Mouse (Mus musculus) neural tube, embryonic 14.5 days (tissue): ENCODE results near the gene Ift74. TPM values are rescaled to one million over a fixed set of nuclear protein-coding genes. Genes with fewer than 3 reads are reported as not detected.

Experiments used
- ATAC-seq: fragments of 200-750 bp; cut with Nextera tagmentation; 2 replicates; pipeline ENCODE4 v1.8.0; 2017; ENCODE audit warnings: low read depth, mild to moderate bottlenecking, moderate TSS enrichment, moderate library complexity
- H3K27ac ChIP-seq: fragments of 300-500 bp; sonication (generic); 2 replicates; pipeline ENCODE4 v1.5.1; 2014; ENCODE audit warnings: low read depth, mild to moderate bottlenecking, control low read depth, low read length, moderate library complexity, mixed read lengths
- H3K27me3 ChIP-seq: fragments of 300-500 bp; sonication (generic); 2 replicates; pipeline ENCODE4 v1.6.1; 2014; ENCODE audit warnings: low read length; ENCODE audit not compliant: control insufficient read depth, insufficient read depth
- H3K36me3 ChIP-seq: fragments of 300-500 bp; sonication (generic); 2 replicates; pipeline ENCODE4 v1.6.1; 2014; ENCODE audit warnings: low read length, mixed read lengths; ENCODE audit not compliant: control insufficient read depth, insufficient read depth
- H3K4me1 ChIP-seq: fragments of 300-500 bp; sonication (generic); 2 replicates; pipeline ENCODE4 v1.6.1; 2014; ENCODE audit warnings: low read length; ENCODE audit not compliant: control insufficient read depth, insufficient read depth
- H3K4me2 ChIP-seq: fragments of 300-500 bp; sonication (generic); 2 replicates; pipeline ENCODE4 v1.6.1; 2014; ENCODE audit warnings: mild to moderate bottlenecking, low read depth, low read length, control low read depth
- H3K4me3 ChIP-seq: fragments of 300-500 bp; sonication (generic); 2 replicates; pipeline ENCODE4 v1.5.1; 2014; ENCODE audit warnings: low read depth, low read length, control low read depth, mixed read lengths
- H3K9ac ChIP-seq: fragments of 300-500 bp; sonication (generic); replicated peaks from 2 replicates; pipeline ENCODE4 v1.6.1; 2014; ENCODE audit warnings: low read depth, mild to moderate bottlenecking, control low read depth, low read length, mixed read lengths
- H3K9me3 ChIP-seq: fragments of 300-500 bp; sonication (generic); 2 replicates; pipeline ENCODE4 v1.6.1; 2016; ENCODE audit warnings: low read length; ENCODE audit not compliant: control insufficient read depth
- WGBS: fragments of 180-500 bp; shearing (Covaris S2); extraction: QIAGEN DNeasy Blood & Tissue Kit; methylation state at CpG from one replicate; pipeline ENCODE4 v1.1.7; 2014; 5-methylcytosine and 5-hydroxymethylcytosine counted together
- microRNA counts: library from miRNA; unstranded; fragments of <30 nt; microRNA quantifications from one replicate; lab custom pipeline; 2016
- microRNA-seq: library from miRNA; unstranded; fragments of <30 nt; microRNA quantifications from one replicate; pipeline ENCODE4, GENCODE M21; 2016
- polyA plus RNA-seq: library from polyadenylated mRNA; unstranded; fragments of >200 nt; fragmentation: Nextera tagmentation; extraction: Ambion mirVana; gene quantifications from 2 replicates; pipeline ENCODE4 v1.2.1, GENCODE M21; 2014

The Ift74 gene
- polyA plus RNA-seq, 1 experiment from 2014 or later: 23.1 TPM

- ATAC-seq: no peak
- 67% methylated on average over 6 of the region's 6 CpGs for WGBS
- Histone ChIP-seq H3K27ac (no peak overlapping the region), H3K27me3 (no peaks in the 10 kb centered on the region), H3K4me1 (no peaks in the 10 kb centered on the region), H3K4me3 (no peak overlapping the region), H3K4me2 (no peak overlapping the region), H3K36me3 (no peaks in the 10 kb centered on the region), H3K9ac (no peak overlapping the region), H3K9me3 (no peaks in the 10 kb centered on the region)
Observed at GRCm38 (mm10) chr4:94715166-94715565, 100.9 kb downstream of the Ift74 start.

- no peak for ATAC-seq
- WGBS: 68% methylated on average over 4 of the region's 4 CpGs
- no peak overlapping the region for H3K4me3 ChIP-seq
- no peak overlapping the region for H3K4me2 ChIP-seq
- H3K36me3 ChIP-seq: no peaks in the 10 kb centered on the region
- no peak overlapping the region for H3K9ac ChIP-seq
- no peak overlapping the region for H3K27ac ChIP-seq
- no peaks in the 10 kb centered on the region for H3K27me3 ChIP-seq
- no peaks in the 10 kb centered on the region for H3K4me1 ChIP-seq
- no peaks in the 10 kb centered on the region for H3K9me3 ChIP-seq
Observed at GRCm38 (mm10) chr4:94725799-94726198, 111.5 kb downstream of the Ift74 start.

GRCm38 (mm10) chr4:94732721-94733120 lies 118.4 kb downstream of the Ift74 start:
- Histone ChIP-seq H3K9ac (no peak overlapping the region), H3K4me2 (no peak overlapping the region), H3K36me3 (no peaks in the 10 kb centered on the region), H3K27ac (no peak overlapping the region), H3K4me3 (no peak overlapping the region), H3K4me1 (no peaks in the 10 kb centered on the region), H3K27me3 (no peaks in the 10 kb centered on the region), H3K9me3 (no peaks in the 10 kb centered on the region)
- no peak for ATAC-seq

GRCm38 (mm10) chr4:94737326-94738295 lies 123.3 kb downstream of the Ift74 start:
- Histone ChIP-seq H3K36me3 (no peaks in the 10 kb centered on the region), H3K27me3 (no peaks in the 10 kb centered on the region), H3K27ac (no peak overlapping the region), H3K4me2 (no peak overlapping the region), H3K9ac (no peak overlapping the region), H3K4me3 (no peak overlapping the region), H3K9me3 (no peaks in the 10 kb centered on the region), H3K4me1 (no peaks in the 10 kb centered on the region)
- ATAC-seq: no peak
- 73% methylated on average over 5 of the region's 5 CpGs for WGBS

- Histone ChIP-seq H3K9me3 (no peaks in the 10 kb centered on the region), H3K27me3 (no peaks in the 10 kb centered on the region), H3K36me3 (no peaks in the 10 kb centered on the region), H3K4me2 (no peak within 1 kb of the TSS), H3K9ac (0 out of 2 replicates have a peak within 1 kb of the TSS, but pooled peaks have one; percentile 28), H3K4me3 (peak within 1 kb of the TSS; percentile 16; the same call in 1 of the 2 replicates), H3K4me1 (no peaks in the 10 kb centered on the region), H3K27ac (no peak within 1 kb of the TSS)
- WGBS: 69% methylated on average over 16 of the region's 16 CpGs
- ATAC-seq: no peak
Observed at GRCm38 (mm10) chr4:94738838-94739731, 124.8 kb downstream of the Ift74 start, which contains the start of gene Tek. Gene Tek, plus strand, starts transcription at chr4:94739289.

GRCm38 (mm10) chr4:94741824-94742223 lies 127.5 kb downstream of the Ift74 start:
- Histone ChIP-seq H3K9me3 (no peaks in the 10 kb centered on the region), H3K4me3 (no peak overlapping the region), H3K4me1 (no peaks in the 10 kb centered on the region), H3K27me3 (no peaks in the 10 kb centered on the region), H3K9ac (no peak overlapping the region), H3K4me2 (no peak overlapping the region), H3K36me3 (no peaks in the 10 kb centered on the region), H3K27ac (no peak overlapping the region)
- no peak for ATAC-seq
- 76% methylated on average over 1 of the region's 1 CpGs for WGBS

MicroRNA genes within 50 kb of the gene (microRNA counts, 519-probe panel; counts per million panel counts)
- 4,240 counts per million, percentile 50 among the panel's probes with 10 or more counts for microRNA mmu-miR-872 (lab: Ali Mortazavi, UCI)

Small RNA genes lying within 50 kb of the gene (microRNA-seq; reads per million reads assigned to microRNA genes)
- 2,037 reads per million, percentile 82 among the genes with 10 or more reads in this experiment for gene Mir872

Other genes starting within 250 kb of the Ift74 start
- gene Gm10306, start 57.9 kb upstream of the Ift74 start, polyA plus RNA-seq: 0.62 TPM in 1 of 2 replicates, not detected in the other
- gene Caap1, start 57.7 kb upstream of the Ift74 start, polyA plus RNA-seq: 19.4 and 23.6 TPM in 2 replicates
- 72.8 and 91.0 TPM in 2 replicates for gene Plaa, start 11.2 kb upstream of the Ift74 start, polyA plus RNA-seq
- gene Lrrc19, start 35.7 kb downstream of the Ift74 start, polyA plus RNA-seq: 0.27 and 0.31 TPM in 2 replicates
- 5.1 and 11.3 TPM in 2 replicates for gene Tek, start 124.8 kb downstream of the Ift74 start, polyA plus RNA-seq